Mouse (Mus musculus): ENCODE results near the gene Slc12a8. TPM values are rescaled to one million over a fixed set of nuclear protein-coding genes. Genes with fewer than 3 reads are reported as not detected.

The Slc12a8 gene
- polyA plus RNA-seq, 1 experiment: 5.9 TPM

DNA sequence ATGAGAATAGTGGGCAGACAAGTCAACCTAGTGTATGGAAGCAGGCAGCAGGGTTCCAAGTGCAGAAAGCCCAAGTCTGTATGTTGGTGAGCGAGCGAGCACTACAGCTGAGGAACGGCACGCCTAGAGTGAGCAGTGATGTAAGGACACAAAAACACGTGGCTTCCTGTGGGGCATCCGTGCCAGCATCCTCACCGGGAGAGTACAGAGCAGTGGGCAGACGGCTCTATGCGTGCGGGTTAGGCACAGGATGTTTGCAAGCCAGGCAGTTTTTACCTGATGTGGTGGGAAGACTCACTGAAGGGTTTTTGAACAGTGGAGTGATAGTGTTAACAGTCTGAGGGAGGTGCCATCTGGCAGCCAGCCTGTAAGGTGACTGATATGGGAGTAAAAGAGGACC, 190.9 kb downstream of the Slc12a8 start:
- H3K4me1 ChIP-seq (ENCODE audit: control insufficient read depth, insufficient read depth, low read length): no peaks in the 10 kb centered on the region
- TF ChIP-seq EP300 (IDR thresholded peaks at IDR 0.05; ENCODE audit: insufficient read depth, low read depth, low read length) (no peak), CTCF (IDR thresholded peaks at IDR 0.05; ENCODE audit: low read depth, low read length) (no peak), POLR2A (IDR thresholded peaks at IDR 0.05; ENCODE audit: insufficient read depth, low read length) (no peak)
- no peak overlapping the region for H3K27ac ChIP-seq (ENCODE audit: insufficient read depth, low read length)
- H3K36me3 ChIP-seq (ENCODE audit: control insufficient read depth, insufficient read depth, low read length, poor library complexity, severe bottlenecking): no peaks in the 10 kb centered on the region
- H3K9me3 ChIP-seq (replicated peaks; ENCODE audit: control insufficient read depth, insufficient read depth, low read length, poor library complexity, severe bottlenecking): no peaks in the 10 kb centered on the region
- no peak overlapping the region for H3K4me3 ChIP-seq (ENCODE audit: low read depth, low read length)
- no peak overlapping the region for H3K9ac ChIP-seq (ENCODE audit: low read depth, poor library complexity, severe bottlenecking)
- H3K27me3 ChIP-seq (ENCODE audit: control insufficient read depth, insufficient read depth, low read length, poor library complexity, severe bottlenecking): no peaks in the 10 kb centered on the region

- Histone ChIP-seq H3K27ac (ENCODE audit: insufficient read depth, low read length) (no peak overlapping the region), H3K9me3 (replicated peaks; ENCODE audit: control insufficient read depth, insufficient read depth, low read length, poor library complexity, severe bottlenecking) (no peaks in the 10 kb centered on the region), H3K4me3 (ENCODE audit: low read depth, low read length) (no peak overlapping the region), H3K27me3 (ENCODE audit: control insufficient read depth, insufficient read depth, low read length, poor library complexity, severe bottlenecking) (no peaks in the 10 kb centered on the region), H3K4me1 (ENCODE audit: control insufficient read depth, insufficient read depth, low read length) (no peaks in the 10 kb centered on the region), H3K36me3 (ENCODE audit: control insufficient read depth, insufficient read depth, low read length, poor library complexity, severe bottlenecking) (no peaks in the 10 kb centered on the region), H3K9ac (ENCODE audit: low read depth, poor library complexity, severe bottlenecking) (no peak overlapping the region)
- TF ChIP-seq POLR2A (IDR thresholded peaks at IDR 0.05; ENCODE audit: insufficient read depth, low read length): no peak
- no peak for TF ChIP-seq EP300 (IDR thresholded peaks at IDR 0.05; ENCODE audit: insufficient read depth, low read depth, low read length)
- no peak for TF ChIP-seq CTCF (IDR thresholded peaks at IDR 0.05; ENCODE audit: low read depth, low read length)
Observed at GRCm38 (mm10) chr16:33708585-33709397, 191.7 kb downstream of the Slc12a8 start.

Other genes with a start within 250 kb of the Slc12a8 start
- gene Zfp148, start 136.5 kb upstream of the Slc12a8 start, polyA plus RNA-seq (2011; ENCODE audit: insufficient read depth, insufficient read length, low read depth, missing spikeins): 46.8 and 48.1 TPM in 2 replicates
- 18.5 and 21.7 TPM in 2 replicates for gene Heg1, start 167.0 kb downstream of the Slc12a8 start, polyA plus RNA-seq (2011; ENCODE audit: insufficient read depth, insufficient read length, low read depth, missing spikeins)

Data from ES-Bruce4 (cell line).